Mouse (Mus musculus) lung, adult 2 months (tissue): ENCODE results near the gene Rnf34.

Source experiments
- CTCF ChIP-seq: fragments of 200-500 bp; IDR thresholded peaks from 2 replicates; pipeline ENCODE4 v1.5.1; 2011; ENCODE audit warnings: mild to moderate bottlenecking, low read length, control low read depth; ENCODE audit not compliant: insufficient read depth
- POLR2A ChIP-seq: fragments of 200-500 bp; IDR thresholded peaks from 2 replicates; pipeline ENCODE4 v1.6.1; 2011; ENCODE audit warnings: low read depth, mild to moderate bottlenecking, control low read depth, low read length, borderline replicate concordance; ENCODE audit errors: extremely low read depth

GRCm38 (mm10) chr5:122849521-122850318 is at the start of gene Rnf34:
- TF ChIP-seq CTCF (no peak), POLR2A (peak; percentile 98)
